9 mouse cellular contexts compared by ENCODE assay signal in the genomic region with DNA sequence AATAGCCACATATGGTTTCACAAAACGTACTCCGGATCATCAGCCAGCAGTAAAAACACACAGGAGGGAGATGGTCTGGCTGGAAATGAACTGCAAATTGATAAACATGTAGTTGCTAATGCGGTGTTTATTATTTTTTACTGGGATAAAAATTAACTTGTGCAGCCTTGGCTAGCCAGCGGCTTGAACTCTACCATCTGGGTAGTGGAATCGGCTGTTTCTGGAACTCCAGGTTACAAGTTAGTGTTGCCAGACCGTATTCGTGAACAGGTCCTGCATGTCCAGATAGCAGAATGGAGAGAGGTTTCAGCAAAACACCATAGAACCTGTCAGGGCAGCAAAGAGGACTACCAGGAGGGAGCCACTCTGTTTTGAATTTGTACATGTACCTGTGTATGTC.
DNase-seq lines count a peak whose midpoint lies in the region; ATAC-seq and TF ChIP-seq lines count a peak whose summit lies in the region.
"Had no signal": no experiment of that assay in that cellular context is flagged by ENCODE, and none has a peak within 500 bp of the region (broad histone marks: within the 10 kb centered on the region; RNA-seq: fewer than 3 reads in every experiment).

No protein-coding gene starts in this region.

- no peak overlapping the region for H3K9ac ChIP-seq in forebrain, embryonic 15.5 days (replicated peaks)
- no peak overlapping the region for H3K9ac ChIP-seq in forebrain, embryonic 11.5 days (ENCODE audit: low read length)
- H3K9ac ChIP-seq in CH12.LX (ENCODE audit: insufficient read depth, low read depth): no peak overlapping the region
- H3K9ac ChIP-seq in hindbrain, postnatal 0 days (replicated peaks; ENCODE audit: low read length): no peak overlapping the region
- H3K9ac ChIP-seq in liver, postnatal 0 days (replicated peaks): peak overlapping the region; percentile 21; the same call in 1 of the 2 replicates

- no peaks in the 10 kb centered on the region for H3K27me3 ChIP-seq in forebrain, embryonic 15.5 days
- H3K27me3 ChIP-seq in forebrain, embryonic 11.5 days (ENCODE audit: control insufficient read depth, insufficient read depth, low read length): no peaks in the 10 kb centered on the region
- H3K27me3 ChIP-seq in CH12.LX (replicated peaks): no peaks in the 10 kb centered on the region
- H3K27me3 ChIP-seq in hindbrain, postnatal 0 days (ENCODE audit: insufficient read depth, low read length): no peaks in the 10 kb centered on the region
- H3K27me3 ChIP-seq in liver, postnatal 0 days (ENCODE audit: insufficient read depth, low read length): no peaks in the 10 kb centered on the region

- H3K4me3 ChIP-seq in forebrain, embryonic 15.5 days: no peak overlapping the region
- no peak overlapping the region for H3K4me3 ChIP-seq in forebrain, embryonic 11.5 days (ENCODE audit: low read depth, low read length)
- H3K4me3 ChIP-seq in CH12.LX (replicated peaks in 1 of 3; ENCODE audit: low read depth in 2 of 3, low read length in 2 of 3, poor library complexity in 1 of 3): peak overlapping the region in 1 of 3 experiments; percentile 13
- no peak overlapping the region for H3K4me3 ChIP-seq in hindbrain, postnatal 0 days (ENCODE audit: low read length)
- no peak overlapping the region for H3K4me3 ChIP-seq in liver, postnatal 0 days (ENCODE audit: low read depth, low read length)

- no peak overlapping the region for H3K4me2 ChIP-seq in forebrain, embryonic 15.5 days (replicated peaks)
- H3K4me2 ChIP-seq in forebrain, embryonic 11.5 days (ENCODE audit: low read depth, low read length, severe bottlenecking): no peak overlapping the region
- no peak overlapping the region for H3K4me2 ChIP-seq in CH12.LX (ENCODE audit: insufficient read depth, low read depth, poor library complexity, severe bottlenecking)
- H3K4me2 ChIP-seq in hindbrain, postnatal 0 days (ENCODE audit: low read depth, low read length): no peak overlapping the region
- H3K4me2 ChIP-seq in liver, postnatal 0 days (ENCODE audit: low read depth, low read length): no peak overlapping the region

- 73% methylated on average over 7 of the region's 7 CpGs for WGBS in forebrain, embryonic 15.5 days
- 89% methylated on average over 7 of the region's 7 CpGs for WGBS in forebrain, embryonic 11.5 days
- 65% methylated on average over 7 of the region's 7 CpGs for WGBS in hindbrain, postnatal 0 days
- whole genome bisulfite sequencing in liver, postnatal 0 days (ENCODE audit: insufficient replicate concordance): 70% methylated on average over 7 of the region's 7 CpGs

- dilution Hi-C loops in CH12.LX (cut with MboI; ENCODE audit: extremely low pct_ligation_motif_present, extremely low pct_unique_long_range_greater_than_20kb, low sequenced_read_pairs): no loop called here

- no peak for TF ChIP-seq RAD21 in CH12.LX (IDR thresholded peaks at IDR 0.05; ENCODE audit: low read depth, low read length)

- no peaks in the 10 kb centered on the region for H3K9me3 ChIP-seq in forebrain, embryonic 15.5 days
- no peaks in the 10 kb centered on the region for H3K9me3 ChIP-seq in forebrain, embryonic 11.5 days (ENCODE audit: control insufficient read depth, low read length)
- H3K9me3 ChIP-seq in CH12.LX (replicated peaks; ENCODE audit: low read length): no peaks in the 10 kb centered on the region
- H3K9me3 ChIP-seq in hindbrain, postnatal 0 days (ENCODE audit: low read length): no peaks in the 10 kb centered on the region
- no peaks in the 10 kb centered on the region for H3K9me3 ChIP-seq in liver, postnatal 0 days (ENCODE audit: low read length)

- no peaks in the 10 kb centered on the region for H3K79me2 ChIP-seq in CH12.LX (replicated peaks; ENCODE audit: control insufficient read depth, extremely low read depth, insufficient read depth, poor library complexity, severe bottlenecking)

- no peak for ATAC-seq in forebrain, embryonic 15.5 days (replicated peaks)
- no peak for ATAC-seq in forebrain, embryonic 11.5 days (replicated peaks; ENCODE audit: low FRiP score)
- no peak for ATAC-seq in hindbrain, postnatal 0 days
- ATAC-seq in liver, postnatal 0 days: no peak
- ATAC-seq: activated CD4-positive, CD25-positive, alpha-beta regulatory T cell, adult 4 months had no signal

- no peak for DNase-seq in forebrain, embryonic 11.5 days (ENCODE audit: low spot score)
- DNase-seq in CH12.LX (ENCODE audit: extremely low read depth) (no peak), MN1 (ENCODE audit: low spot score) (no peak)
- DNase-seq in hindbrain, postnatal 0 days (ENCODE audit: low spot score): no peak
- no peak for DNase-seq in liver, postnatal 0 days
- no peak for DNase-seq in frontal cortex, postnatal 10 days (ENCODE audit: low spot score in 2 of 2)
- no peak for DNase-seq in urinary bladder, postnatal 10 days (ENCODE audit: low spot score)

- in situ Hi-C loops in CH12.LX (cut with MboI; ENCODE audit: low pct_ligation_motif_present, low pct_unique_long_range_greater_than_20kb, low sequenced_read_pairs): no loop called here

- H3K4me1 ChIP-seq in forebrain, embryonic 15.5 days: peaks cover 32% of the 10 kb centered on the region
- H3K4me1 ChIP-seq in forebrain, embryonic 11.5 days (replicated peaks; ENCODE audit: control insufficient read depth, insufficient read depth, low read length): peaks cover 8% of the 10 kb centered on the region; the same call in 1 of the 2 replicates
- peaks cover 34 to 94% of the 10 kb centered on the region in 2 experiments for H3K4me1 ChIP-seq in CH12.LX (ENCODE audit: control insufficient read depth in 1 of 2, insufficient read depth in 2 of 2)
- H3K4me1 ChIP-seq in hindbrain, postnatal 0 days (ENCODE audit: insufficient read depth, low read length): peaks cover 23% of the 10 kb centered on the region
- H3K4me1 ChIP-seq in liver, postnatal 0 days (ENCODE audit: insufficient read depth): peaks cover 57% of the 10 kb centered on the region

- no peak for TF ChIP-seq CTCF in CH12.LX (conservative IDR thresholded peaks at IDR 0.05 in 1 of 2, IDR thresholded peaks at IDR 0.05 in 1 of 2; ENCODE audit: low read depth in 2 of 2, low read length in 2 of 2)
- TF ChIP-seq CTCF in hindbrain, postnatal 0 days (IDR thresholded peaks at IDR 0.05; ENCODE audit: low read depth): no peak
- no peak for TF ChIP-seq CTCF in liver, postnatal 0 days (IDR thresholded peaks at IDR 0.05; ENCODE audit: low read depth)

- H3K36me3 ChIP-seq in forebrain, embryonic 15.5 days: no peaks in the 10 kb centered on the region
- no peaks in the 10 kb centered on the region for H3K36me3 ChIP-seq in forebrain, embryonic 11.5 days (ENCODE audit: control insufficient read depth, insufficient read depth, low read length)
- peaks cover 0 to 31% of the 10 kb centered on the region in 2 experiments for H3K36me3 ChIP-seq in CH12.LX (replicated peaks in 1 of 2; ENCODE audit: control insufficient read depth in 1 of 2, insufficient read depth in 1 of 2, low read length in 1 of 2)
- no peaks in the 10 kb centered on the region for H3K36me3 ChIP-seq in hindbrain, postnatal 0 days (ENCODE audit: insufficient read depth, low read length)
- H3K36me3 ChIP-seq in liver, postnatal 0 days (replicated peaks; ENCODE audit: insufficient read depth, low read length): no peaks in the 10 kb centered on the region

- TF ChIP-seq EP300 in CH12.LX (IDR thresholded peaks at IDR 0.05; ENCODE audit: low read length): no peak
- no peak for TF ChIP-seq EP300 in liver, postnatal 0 days (IDR thresholded peaks at IDR 0.05; ENCODE audit: low read depth)

- no peak for TF ChIP-seq POLR2A in CH12.LX (IDR thresholded peaks at IDR 0.05; ENCODE audit: low read depth, low read length)

- H3K27ac ChIP-seq in forebrain, embryonic 15.5 days (replicated peaks): peak overlapping the region; percentile 81; the same call in 1 of the 2 replicates
- H3K27ac ChIP-seq in forebrain, embryonic 11.5 days (ENCODE audit: low read depth, low read length): no peak overlapping the region
- peak overlapping the region; percentile 59 for H3K27ac ChIP-seq in CH12.LX (ENCODE audit: insufficient read depth, low read depth)
- peak overlapping the region; percentile 84; the same call in 1 of the 2 replicates for H3K27ac ChIP-seq in hindbrain, postnatal 0 days
- peak overlapping the region; percentile 84 for H3K27ac ChIP-seq in liver, postnatal 0 days (ENCODE audit: low read depth)

TF ChIP-seq in CH12.LX, 34 proteins besides CTCF, POLR2A, EP300 and RAD21:
- no peak for TF ChIP-seq ETS1 (conservative IDR thresholded peaks at IDR 0.05; ENCODE audit: low read depth, low read length)
- TF ChIP-seq SMC3 (IDR thresholded peaks at IDR 0.05; ENCODE audit: low read depth, low read length): no peak
- TF ChIP-seq ZKSCAN1 (IDR thresholded peaks at IDR 0.05; ENCODE audit: borderline replicate concordance, low read depth, low read length): no peak
- no peak for TF ChIP-seq NELFE (IDR thresholded peaks at IDR 0.05; ENCODE audit: low read depth, low read length)
- TF ChIP-seq PAX5 (IDR thresholded peaks at IDR 0.05; ENCODE audit: low read length): no peak
- TF ChIP-seq USF1 (IDR thresholded peaks at IDR 0.05; ENCODE audit: low read depth, low read length): no peak
- no peak for TF ChIP-seq ELF1 (IDR thresholded peaks at IDR 0.05; ENCODE audit: low read depth, low read length)
- no peak for TF ChIP-seq CHD1 (IDR thresholded peaks at IDR 0.05; ENCODE audit: low read depth, low read length)
- TF ChIP-seq JUND (conservative IDR thresholded peaks at IDR 0.05; ENCODE audit: low read depth, low read length): no peak
- TF ChIP-seq MYC (IDR thresholded peaks at IDR 0.05; ENCODE audit: low read depth, low read length): no peak
- TF ChIP-seq KAT2A (IDR thresholded peaks at IDR 0.05; ENCODE audit: insufficient replicate concordance, low read length): no peak
- TF ChIP-seq MAX (IDR thresholded peaks at IDR 0.05; ENCODE audit: low read length): no peak
- no peak for TF ChIP-seq IRF4 (IDR thresholded peaks at IDR 0.05; ENCODE audit: low read depth, low read length)
- TF ChIP-seq TCF12 (IDR thresholded peaks at IDR 0.05; ENCODE audit: low read depth, low read length): no peak
- TF ChIP-seq BHLHE40 (IDR thresholded peaks at IDR 0.05; ENCODE audit: low read depth, low read length): no peak
- no peak for TF ChIP-seq HCFC1 (IDR thresholded peaks at IDR 0.05; ENCODE audit: low read depth, low read length)
- TF ChIP-seq ZC3H11A (IDR thresholded peaks at IDR 0.05; ENCODE audit: low read depth, low read length): no peak
- TF ChIP-seq TBP (conservative IDR thresholded peaks at IDR 0.05; ENCODE audit: low read depth, low read length): no peak
